Mouse (Mus musculus): ENCODE measurements around the gene Gm4778. TPM values are rescaled to one million over a fixed set of nuclear protein-coding genes. Genes with fewer than 3 reads are reported as not detected.

The Gm4778 gene
- polyA plus RNA-seq, 1 experiment from 2014 or later, result not detected

Other genes with a start within 250 kb of the Gm4778 start
- gene Gm9125, start 209.2 kb upstream of the Gm4778 start, polyA plus RNA-seq (2015; fragmentation: Nextera tagmentation; extraction: Ambion mirVana), result not detected in 2 replicates
- not detected in 2 replicates for gene Gm10697, start 191.4 kb upstream of the Gm4778 start, polyA plus RNA-seq (2015; fragmentation: Nextera tagmentation; extraction: Ambion mirVana)
- not detected in 2 replicates for gene Gm10696, start 85.8 kb upstream of the Gm4778 start, polyA plus RNA-seq (2015; fragmentation: Nextera tagmentation; extraction: Ambion mirVana)
- not detected in 2 replicates for gene Gm5286, start 67.3 kb upstream of the Gm4778 start, polyA plus RNA-seq (2015; fragmentation: Nextera tagmentation; extraction: Ambion mirVana)
- 12.4 and 13.0 TPM in 2 replicates for gene Them4, start 46.1 kb downstream of the Gm4778 start, polyA plus RNA-seq (2015; fragmentation: Nextera tagmentation; extraction: Ambion mirVana)
- 0.14 TPM in 1 of 2 replicates, not detected in the other for gene Them5, start 78.1 kb downstream of the Gm4778 start, polyA plus RNA-seq (2015; fragmentation: Nextera tagmentation; extraction: Ambion mirVana)
- 0.22 and 0.54 TPM in 2 replicates for gene C2cd4d, start 98.4 kb downstream of the Gm4778 start, polyA plus RNA-seq (2015; fragmentation: Nextera tagmentation; extraction: Ambion mirVana)
- 10.1 and 15.1 TPM in 2 replicates for gene Rorc, start 108.8 kb downstream of the Gm4778 start, polyA plus RNA-seq (2015; fragmentation: Nextera tagmentation; extraction: Ambion mirVana)
- 0.27 and 0.46 TPM in 2 replicates for gene Lingo4, start 134.5 kb downstream of the Gm4778 start, polyA plus RNA-seq (2015; fragmentation: Nextera tagmentation; extraction: Ambion mirVana)
- gene Tdrkh, start 149.2 kb downstream of the Gm4778 start, polyA plus RNA-seq (2015; fragmentation: Nextera tagmentation; extraction: Ambion mirVana), result 10.1 and 12.2 TPM in 2 replicates
- 64.6 and 71.6 TPM in 2 replicates for gene Mrpl9, start 179.3 kb downstream of the Gm4778 start, polyA plus RNA-seq (2015; fragmentation: Nextera tagmentation; extraction: Ambion mirVana)
- 0.49 and 0.72 TPM in 2 replicates for gene Oaz3, start 179.9 kb downstream of the Gm4778 start, polyA plus RNA-seq (2015; fragmentation: Nextera tagmentation; extraction: Ambion mirVana)
- gene Celf3, start 214.3 kb downstream of the Gm4778 start, polyA plus RNA-seq (2015; fragmentation: Nextera tagmentation; extraction: Ambion mirVana), result 1.7 and 1.8 TPM in 2 replicates
- gene Riiad1, start 216.3 kb downstream of the Gm4778 start, polyA plus RNA-seq (2015; fragmentation: Nextera tagmentation; extraction: Ambion mirVana), result 4.7 and 5.0 TPM in 2 replicates

Data from heart, embryonic 16.5 days (tissue).